ENCODE assay signal across 22 mouse cellular contexts in genomic region chr2:170706488-170706887, GRCm38 (mm10). TPM values are rescaled to one million over a fixed set of nuclear protein-coding genes. Genes with fewer than 3 reads are reported as not detected.
DNase-seq lines count a peak whose midpoint lies in the region; ATAC-seq lines count a peak whose summit lies in the region.
"Had no signal": no experiment of that assay in that cellular context is flagged by ENCODE, and none has a peak within 500 bp of the region (broad histone marks: within the 10 kb centered on the region; RNA-seq: fewer than 3 reads in every experiment).

No protein-coding gene starts in this region.

- peak; percentile 70 for DNase-seq in heart, adult 11 months
- DNase-seq in heart, postnatal 14 days = no peak
- DNase-seq: adrenal gland, adult 2 months; adrenal gland, postnatal 10 days; adrenal gland, postnatal 25 days; cerebellum, adult 11 months; cerebellum, adult 18-20 months; cerebellum, adult 8-10 months; cerebellum, adult 9-11 months; cerebellum, postnatal 14 days; cerebellum, postnatal 36 days; embryo, embryonic 11 days had no signal

- H3K4me1 ChIP-seq in megakaryocyte, embryonic 14.5 days = no peaks in the 10 kb centered on the region
- H3K4me1 ChIP-seq: embryonic facial prominence, embryonic 13.5 days; embryonic facial prominence, embryonic 15.5 days; forebrain, embryonic 13.5 days had no signal

- no peaks in the 10 kb centered on the region for H3K36me3 ChIP-seq in megakaryocyte, embryonic 14.5 days (replicated peaks; ENCODE audit: low read length)
- H3K36me3 ChIP-seq: embryonic facial prominence, embryonic 13.5 days; embryonic facial prominence, embryonic 15.5 days had no signal

- peaks cover 69% of the 10 kb centered on the region for H3K9me3 ChIP-seq in megakaryocyte, embryonic 14.5 days
- H3K9me3 ChIP-seq: embryonic facial prominence, embryonic 13.5 days; embryonic facial prominence, embryonic 15.5 days; forebrain, embryonic 13.5 days had no signal

- intact Hi-C loops in heart, postnatal 14 days (cut with DNase I) = no loop called here

- no peaks in the 10 kb centered on the region for H3K27me3 ChIP-seq in megakaryocyte, embryonic 14.5 days (replicated peaks)
- H3K27me3 ChIP-seq: embryonic facial prominence, embryonic 13.5 days; embryonic facial prominence, embryonic 15.5 days; forebrain, embryonic 13.5 days had no signal

- H3K4me3 ChIP-seq in megakaryocyte, embryonic 14.5 days (replicated peaks) = peak overlapping the region; percentile 53
- H3K4me3 ChIP-seq: embryonic facial prominence, embryonic 13.5 days; embryonic facial prominence, embryonic 15.5 days; erythroblast, embryonic 14.5 days; forebrain, embryonic 13.5 days had no signal

- no peak for ATAC-seq in megakaryocyte, adult 5-6 weeks (ENCODE audit: poor library complexity, severe bottlenecking)
- ATAC-seq: forebrain, embryonic 13.5 days; forebrain, embryonic 16.5 days had no signal

RNA-seq across cellular contexts. Expression of gene Dok5, which starts 25.1 kb away (rescaled TPM):
- total RNA-seq in heart, postnatal 14 days (2021) = under 1 TPM; 0.27 to 0.45 TPM
- polyA plus RNA-seq in megakaryocyte, embryonic 14.5 days (2012; ENCODE audit: insufficient read depth, low replicate concordance) = not detected in 2 replicates
- total RNA-seq in megakaryocyte, adult 5-6 weeks (2015) = not detected in 2 replicates
- total RNA-seq in megakaryocyte, adult 5-6 weeks (2017) = not detected in 2 replicates
- total RNA-seq: common myeloid progenitor, adult 5-6 weeks; MEL had no signal
- polyA plus RNA-seq: C2C12; erythroblast, embryonic 14.5 days had no signal
